In the genomic region with DNA sequence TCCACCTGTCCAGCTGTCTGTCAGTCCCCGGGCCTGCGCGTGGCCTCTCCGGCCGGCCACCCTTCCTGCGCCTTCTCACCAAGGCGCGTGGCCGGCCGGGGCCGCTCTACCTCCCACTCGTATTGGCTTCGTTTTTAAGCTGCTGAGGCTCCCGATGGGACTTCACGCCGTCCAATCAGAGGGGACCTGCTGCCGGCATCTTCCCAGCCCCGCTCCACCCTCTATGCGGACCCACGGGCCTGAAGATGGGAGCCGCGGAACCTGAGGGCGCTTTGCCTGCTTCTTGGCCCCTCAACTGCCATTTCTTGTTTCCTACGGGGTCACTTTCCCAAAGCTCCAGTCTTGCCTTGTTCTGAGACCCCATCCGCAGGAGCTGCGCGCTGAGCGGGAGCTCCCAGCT, we compare ENCODE assay signal across 11 mouse cellular contexts. TPM values are rescaled to one million over a fixed set of nuclear protein-coding genes. Genes with fewer than 3 reads are reported as not detected.
DNase-seq lines count a peak whose midpoint lies in the region; ATAC-seq and TF ChIP-seq lines count a peak whose summit lies in the region.
"Had no signal": no experiment of that assay in that cellular context is flagged by ENCODE, and none has a peak within 500 bp of the region (broad histone marks: within the 10 kb centered on the region; RNA-seq: fewer than 3 reads in every experiment).

Gene Bhlhe23, minus strand, starts transcription at position 108 of the 400 bp plus-strand sequence.

- peak within 1 kb of the TSS; percentile 47 for H3K4me2 ChIP-seq in heart, embryonic 11.5 days
- peak within 1 kb of the TSS; percentile 58 for H3K4me2 ChIP-seq in limb, embryonic 13.5 days (replicated peaks)
- peak within 1 kb of the TSS; percentile 8; the same call in 1 of the 2 replicates for H3K4me2 ChIP-seq in stomach, postnatal 0 days (replicated peaks; ENCODE audit: low read depth)
- no peak within 1 kb of the TSS for H3K4me2 ChIP-seq in lung, postnatal 0 days (replicated peaks; ENCODE audit: low read depth, low read length)

- DNase-seq in heart, postnatal 10 days: no peak
- no peak for DNase-seq in testis, postnatal 10 days (ENCODE audit: low spot score)
- no peak for DNase-seq in stomach, postnatal 0 days (ENCODE audit: low spot score)
- DNase-seq in frontal cortex, postnatal 36 days (ENCODE audit: low spot score in 2 of 2): no peak
- no peak for DNase-seq in lung, postnatal 0 days (ENCODE audit: low spot score)
- DNase-seq: cerebellum, postnatal 36 days; spleen, adult 18-20 months had no signal

- no peak for TF ChIP-seq CTCF in testis, adult 2 months (IDR thresholded peaks at IDR 0.05; ENCODE audit: control insufficient read depth, insufficient read depth, insufficient replicate concordance, low read depth, low read length)
- TF ChIP-seq CTCF in stomach, postnatal 0 days (IDR thresholded peaks at IDR 0.05; ENCODE audit: low read depth): no peak
- TF ChIP-seq CTCF in lung, postnatal 0 days (IDR thresholded peaks at IDR 0.05): no peak

- no peaks in the 10 kb centered on the region for H3K36me3 ChIP-seq in heart, embryonic 11.5 days (ENCODE audit: control insufficient read depth, insufficient read depth, low read length)
- no peaks in the 10 kb centered on the region for H3K36me3 ChIP-seq in testis, adult 2 months (ENCODE audit: control insufficient read depth, insufficient read depth, low read length)
- no peaks in the 10 kb centered on the region for H3K36me3 ChIP-seq in limb, embryonic 13.5 days
- no peaks in the 10 kb centered on the region for H3K36me3 ChIP-seq in stomach, postnatal 0 days (ENCODE audit: control insufficient read depth, insufficient read depth, low read length)
- H3K36me3 ChIP-seq in lung, postnatal 0 days (ENCODE audit: insufficient read depth, low read length): no peaks in the 10 kb centered on the region

- no peak for ATAC-seq in heart, embryonic 11.5 days (replicated peaks; ENCODE audit: insufficient number of reproducible peaks, low FRiP score, low TSS enrichment)
- ATAC-seq in limb, embryonic 13.5 days (ENCODE audit: low FRiP score, low read depth): no peak
- no peak for ATAC-seq in stomach, postnatal 0 days (ENCODE audit: low FRiP score, low TSS enrichment)
- no peak for ATAC-seq in lung, postnatal 0 days

- H3K27ac ChIP-seq in heart, embryonic 11.5 days (ENCODE audit: low read depth, low read length): no peak within 1 kb of the TSS
- H3K27ac ChIP-seq in testis, adult 2 months (ENCODE audit: control insufficient read depth, insufficient read depth, low read depth, low read length): no peak within 1 kb of the TSS
- H3K27ac ChIP-seq in limb, embryonic 13.5 days: no peak within 1 kb of the TSS
- H3K27ac ChIP-seq in stomach, postnatal 0 days (replicated peaks): no peak within 1 kb of the TSS
- no peak within 1 kb of the TSS for H3K27ac ChIP-seq in lung, postnatal 0 days (ENCODE audit: low read length)

- H3K4me1 ChIP-seq in heart, embryonic 11.5 days (ENCODE audit: control insufficient read depth, insufficient read depth, low read length): peaks cover 4% of the 10 kb centered on the region; the same call in 1 of the 2 replicates
- H3K4me1 ChIP-seq in testis, adult 2 months (ENCODE audit: control insufficient read depth, insufficient read depth, low read length): peaks cover 2% of the 10 kb centered on the region; the same call in 1 of the 2 replicates
- H3K4me1 ChIP-seq in limb, embryonic 13.5 days: peaks cover 12% of the 10 kb centered on the region
- no peaks in the 10 kb centered on the region for H3K4me1 ChIP-seq in stomach, postnatal 0 days (replicated peaks; ENCODE audit: control insufficient read depth, insufficient read depth)
- no peaks in the 10 kb centered on the region for H3K4me1 ChIP-seq in lung, postnatal 0 days (ENCODE audit: insufficient read depth, low read depth, low read length)

- no peak for TF ChIP-seq EP300 in stomach, postnatal 0 days (optimal IDR thresholded peaks at IDR 0.05)
- no peak for TF ChIP-seq EP300 in lung, postnatal 0 days (IDR thresholded peaks at IDR 0.05)

- H3K4me3 ChIP-seq in heart, embryonic 11.5 days (ENCODE audit: low read depth, low read length): peak within 1 kb of the TSS; percentile 12
- peak within 1 kb of the TSS; percentile 47 for H3K4me3 ChIP-seq in testis, adult 2 months (ENCODE audit: control insufficient read depth, low read depth, low read length)
- peak within 1 kb of the TSS; percentile 34 for H3K4me3 ChIP-seq in limb, embryonic 13.5 days
- peak within 1 kb of the TSS; percentile 19; the same call in 1 of the 2 replicates for H3K4me3 ChIP-seq in stomach, postnatal 0 days (ENCODE audit: low read depth, low read length)
- no peak within 1 kb of the TSS for H3K4me3 ChIP-seq in lung, postnatal 0 days (ENCODE audit: low read depth, low read length)

- 1% methylated on average over 27 of the region's 28 CpGs for WGBS in heart, embryonic 11.5 days (ENCODE audit: insufficient replicate concordance)
- WGBS in limb, embryonic 13.5 days: 2% methylated on average over 28 of the region's 28 CpGs
- 2% methylated on average over 28 of the region's 28 CpGs for WGBS in stomach, postnatal 0 days
- WGBS in lung, postnatal 0 days: 2% methylated on average over 28 of the region's 28 CpGs

- H3K27me3 ChIP-seq in heart, embryonic 11.5 days (ENCODE audit: control insufficient read depth, insufficient read depth, low read length): peaks cover 89% of the 10 kb centered on the region
- peaks cover 3% of the 10 kb centered on the region; the same call in 1 of the 2 replicates for H3K27me3 ChIP-seq in testis, adult 2 months (ENCODE audit: control insufficient read depth, insufficient read depth, low read length)
- H3K27me3 ChIP-seq in limb, embryonic 13.5 days: peaks cover 96% of the 10 kb centered on the region
- H3K27me3 ChIP-seq in stomach, postnatal 0 days (ENCODE audit: control insufficient read depth, insufficient read depth, low read length): peaks cover 19% of the 10 kb centered on the region
- H3K27me3 ChIP-seq in lung, postnatal 0 days (replicated peaks; ENCODE audit: insufficient read depth, low read length): peaks cover 44% of the 10 kb centered on the region

- no peak for TF ChIP-seq POLR2A in testis, adult 2 months (IDR thresholded peaks at IDR 0.05; ENCODE audit: control insufficient read depth, low read depth, low read length)

- no peaks in the 10 kb centered on the region for H3K9me3 ChIP-seq in heart, embryonic 11.5 days (replicated peaks; ENCODE audit: control insufficient read depth, low read length)
- no peaks in the 10 kb centered on the region for H3K9me3 ChIP-seq in limb, embryonic 13.5 days
- no peaks in the 10 kb centered on the region for H3K9me3 ChIP-seq in stomach, postnatal 0 days (ENCODE audit: control insufficient read depth, low read length)
- no peaks in the 10 kb centered on the region for H3K9me3 ChIP-seq in lung, postnatal 0 days (ENCODE audit: low read length)

- intact Hi-C loops in heart, postnatal 10 days (cut with DNase I): no loop called here

- H3K9ac ChIP-seq in heart, embryonic 11.5 days (ENCODE audit: low read depth, low read length): no peak within 1 kb of the TSS
- no peak within 1 kb of the TSS for H3K9ac ChIP-seq in limb, embryonic 13.5 days
- H3K9ac ChIP-seq in stomach, postnatal 0 days (ENCODE audit: low read length): no peak within 1 kb of the TSS
- no peak within 1 kb of the TSS for H3K9ac ChIP-seq in lung, postnatal 0 days (replicated peaks; ENCODE audit: low read depth)

RNA-seq across cellular contexts. Expression of gene Bhlhe23, which starts in this region (rescaled TPM):
- polyA plus RNA-seq in heart, embryonic 11.5 days (2014; fragmentation: Nextera tagmentation; extraction: Ambion mirVana): not detected in 2 replicates
- total RNA-seq in heart, postnatal 10 days (2021): not detected
- polyA plus RNA-seq in testis, adult 2 months (2012; rRNA removed): 0.05 and 0.16 TPM in 2 replicates
- polyA plus RNA-seq in limb, embryonic 13.5 days (2015; fragmentation: Nextera tagmentation; extraction: Ambion mirVana): 0.05 TPM in 1 of 2 replicates, not detected in the other
- not detected in 2 replicates for polyA plus RNA-seq in stomach, postnatal 0 days (2015; fragmentation: Nextera tagmentation; extraction: Ambion mirVana)
- not detected in 2 replicates for polyA plus RNA-seq in lung, postnatal 0 days (2015; fragmentation: Nextera tagmentation; extraction: Ambion mirVana)
- total RNA-seq: gastrocnemius, postnatal 4 days had no signal
